Mouse (Mus musculus) layer of hippocampus, postnatal 10 days (tissue): ENCODE results near the gene Frem1. TPM values are rescaled to one million over a fixed set of nuclear protein-coding genes. Genes with fewer than 3 reads are reported as not detected.

Source experiments
- DNase-seq, 2 experiments: peaks; one replicate each; pipeline ENCODE4 v3.0.0; 2021; ENCODE audit warnings: low spot score in 2 of 2
- total RNA-seq, 2 experiments: library from RNA; stranded (reverse); gene quantifications; 2 replicates each; pipeline ENCODE4 v1.2.3; 2021

Gene Frem1
- total RNA-seq, 2 experiments from 2014 or later = 4.3 to 4.9 TPM

DNA sequence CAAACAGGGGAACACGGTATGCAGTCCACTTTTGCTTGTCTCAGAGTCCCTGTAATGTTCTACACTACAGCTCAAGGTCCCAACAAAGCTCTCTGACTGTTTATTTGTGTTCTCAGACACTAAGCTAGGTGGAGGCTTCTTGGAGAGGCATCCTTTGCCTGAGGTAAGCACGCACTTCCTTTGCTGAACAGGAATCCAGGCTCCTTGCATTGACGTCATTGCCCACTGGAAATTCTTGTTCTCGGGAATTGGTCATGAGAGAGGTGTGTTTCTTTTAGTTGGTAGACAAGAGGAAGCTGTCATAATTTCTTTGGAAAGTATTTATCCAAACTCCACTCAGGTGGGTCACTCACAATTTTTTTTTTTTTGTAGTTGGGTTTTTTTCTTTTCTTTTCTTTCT lies 176.6 kb downstream of the Frem1 start:
- DNase-seq = no peak

- DNase-seq = no peak
These were observed 177.3 kb downstream of the Frem1 start for GRCm38 (mm10) chr4:82874791-82875190.

DNA sequence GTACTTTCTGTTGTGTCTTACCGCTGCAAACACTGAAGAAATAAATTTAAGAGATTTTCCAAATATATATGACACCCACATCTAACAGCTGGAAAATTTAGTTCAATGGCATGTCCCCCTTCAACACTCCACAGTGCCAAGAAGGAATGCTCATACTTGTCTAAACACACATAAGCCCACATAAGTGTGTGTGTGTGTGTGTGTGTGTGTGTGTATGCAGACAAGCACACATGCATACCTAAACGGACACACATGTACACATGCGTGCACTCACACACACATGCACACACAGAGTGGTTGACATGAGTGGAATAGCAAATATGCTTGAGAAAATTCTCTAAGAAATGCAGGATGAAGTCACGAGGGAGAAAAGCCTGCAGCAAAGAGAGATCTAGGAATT lies 179.6 kb downstream of the Frem1 start:
- no peak for DNase-seq

DNA sequence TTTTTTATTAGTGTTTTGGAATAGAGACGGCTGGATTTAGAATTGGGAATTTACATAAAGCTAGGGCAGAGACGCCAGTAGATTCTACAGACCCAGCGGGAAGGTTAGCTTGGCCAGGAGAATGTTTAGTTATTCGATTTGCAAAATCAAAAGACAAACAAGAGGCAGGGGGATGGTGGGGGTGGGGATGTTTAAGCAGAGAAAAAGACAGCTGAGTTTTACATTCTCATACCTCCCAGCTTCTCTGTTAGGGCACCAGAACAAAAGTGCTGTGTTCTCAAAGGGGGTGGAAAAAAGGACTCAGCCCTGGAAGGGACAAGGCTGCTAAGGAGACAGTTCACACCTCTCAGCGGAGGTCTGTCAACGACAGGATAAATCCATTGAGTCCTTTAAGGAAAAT lies 180.0 kb downstream of the Frem1 start:
- DNase-seq = no peak

DNA sequence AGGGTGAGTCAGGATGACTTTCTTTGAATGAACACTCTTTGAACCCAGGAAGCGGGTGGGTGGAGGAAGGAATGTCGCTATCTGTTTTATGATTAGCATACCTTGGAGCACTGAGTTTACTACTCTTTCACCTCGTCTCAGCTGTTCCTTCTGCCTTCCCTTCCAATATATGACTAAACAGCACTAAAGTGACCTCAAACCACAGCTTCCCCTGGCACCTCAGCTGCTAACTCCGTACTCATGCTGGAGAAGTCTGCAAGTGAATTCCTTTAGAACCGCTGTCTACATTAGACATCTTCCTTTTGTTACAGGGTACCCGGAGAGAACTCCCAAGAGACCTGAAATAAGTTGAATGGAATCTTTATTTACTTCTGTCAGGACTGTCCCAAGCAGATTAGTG lies 181.2 kb downstream of the Frem1 start:
- no peak for DNase-seq

- no peak for DNase-seq
These were observed 184.3 kb downstream of the Frem1 start for GRCm38 (mm10) chr4:82867731-82868445.

DNA sequence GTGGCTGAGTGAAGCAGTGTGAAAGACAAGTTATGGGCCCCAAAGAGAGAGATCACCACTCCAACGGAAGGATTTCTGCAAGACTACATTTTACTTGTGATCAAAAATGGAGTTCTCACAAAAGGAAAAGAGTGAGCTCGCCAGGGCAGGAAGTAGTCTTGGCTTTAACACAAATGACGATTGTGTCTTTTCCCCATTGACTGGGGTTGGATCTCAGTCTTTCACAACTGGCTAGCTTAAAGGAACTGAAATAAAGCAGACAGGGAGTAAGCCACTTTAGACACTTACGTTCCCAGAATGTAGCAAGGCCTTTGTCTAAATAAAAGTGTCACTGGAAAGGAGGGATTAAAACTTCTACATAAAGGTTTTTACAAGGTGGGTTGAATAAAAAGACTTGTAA lies 185.0 kb downstream of the Frem1 start:
- no peak for DNase-seq

DNA sequence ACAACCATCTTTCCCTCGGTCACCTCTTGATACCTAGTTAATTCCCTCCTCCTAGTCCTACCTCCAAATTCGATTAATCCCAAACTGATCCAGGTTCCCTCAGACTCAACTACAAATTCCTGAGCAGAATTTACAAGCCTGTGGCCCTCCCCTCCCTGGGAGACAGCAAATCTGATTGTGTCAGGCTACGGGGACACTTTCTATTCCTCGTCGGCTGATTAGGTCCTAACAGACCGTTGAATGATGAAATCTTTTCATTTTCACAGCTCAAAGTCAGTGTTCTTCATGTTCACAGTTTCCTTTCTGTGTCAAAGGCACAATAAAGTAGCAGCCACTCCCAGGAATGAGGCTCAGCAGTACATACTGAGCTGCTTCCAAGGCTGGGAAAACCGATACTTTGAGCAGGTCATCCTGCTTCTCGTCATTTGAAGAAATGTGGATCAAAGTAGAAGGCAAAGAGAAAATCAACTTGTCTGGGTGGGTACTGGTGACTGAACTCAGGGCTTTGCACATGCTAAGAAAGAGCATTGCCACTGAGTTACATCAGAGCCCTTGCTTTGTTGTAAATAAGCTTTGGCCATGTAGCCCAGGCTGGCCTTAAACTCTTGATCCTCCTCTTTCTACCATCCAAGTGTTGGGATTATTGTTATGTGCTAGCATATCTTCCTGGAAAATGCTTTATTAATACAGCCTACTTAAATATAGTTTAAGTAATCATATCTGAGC lies 187.0 kb downstream of the Frem1 start:
- DNase-seq = no peak

DNA sequence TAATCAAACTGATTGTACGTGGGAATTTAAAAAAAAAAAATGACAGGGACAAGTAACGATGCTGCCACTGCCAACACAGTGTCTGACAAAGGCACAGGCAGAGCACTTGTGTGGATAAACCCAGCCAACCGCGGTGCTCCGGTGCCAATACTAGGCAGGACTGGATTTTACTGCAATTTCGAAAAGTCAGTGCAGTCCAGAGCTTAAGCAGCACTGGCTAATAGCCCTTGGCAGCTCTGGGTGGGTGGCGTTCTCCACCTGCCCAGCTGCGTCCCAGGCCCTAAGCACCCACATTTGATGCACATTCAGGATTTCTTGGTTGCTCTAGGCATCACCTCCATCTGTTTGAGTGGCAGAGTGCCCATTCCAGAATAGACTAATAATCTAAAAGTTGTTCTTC lies 188.8 kb downstream of the Frem1 start:
- peak; percentile 53 to 59 for DNase-seq

GRCm38 (mm10) chr4:82861451-82861850 lies 190.7 kb downstream of the Frem1 start:
- no peak for DNase-seq

- no peak for DNase-seq
These were observed 191.6 kb downstream of the Frem1 start for GRCm38 (mm10) chr4:82860566-82860965.

DNA sequence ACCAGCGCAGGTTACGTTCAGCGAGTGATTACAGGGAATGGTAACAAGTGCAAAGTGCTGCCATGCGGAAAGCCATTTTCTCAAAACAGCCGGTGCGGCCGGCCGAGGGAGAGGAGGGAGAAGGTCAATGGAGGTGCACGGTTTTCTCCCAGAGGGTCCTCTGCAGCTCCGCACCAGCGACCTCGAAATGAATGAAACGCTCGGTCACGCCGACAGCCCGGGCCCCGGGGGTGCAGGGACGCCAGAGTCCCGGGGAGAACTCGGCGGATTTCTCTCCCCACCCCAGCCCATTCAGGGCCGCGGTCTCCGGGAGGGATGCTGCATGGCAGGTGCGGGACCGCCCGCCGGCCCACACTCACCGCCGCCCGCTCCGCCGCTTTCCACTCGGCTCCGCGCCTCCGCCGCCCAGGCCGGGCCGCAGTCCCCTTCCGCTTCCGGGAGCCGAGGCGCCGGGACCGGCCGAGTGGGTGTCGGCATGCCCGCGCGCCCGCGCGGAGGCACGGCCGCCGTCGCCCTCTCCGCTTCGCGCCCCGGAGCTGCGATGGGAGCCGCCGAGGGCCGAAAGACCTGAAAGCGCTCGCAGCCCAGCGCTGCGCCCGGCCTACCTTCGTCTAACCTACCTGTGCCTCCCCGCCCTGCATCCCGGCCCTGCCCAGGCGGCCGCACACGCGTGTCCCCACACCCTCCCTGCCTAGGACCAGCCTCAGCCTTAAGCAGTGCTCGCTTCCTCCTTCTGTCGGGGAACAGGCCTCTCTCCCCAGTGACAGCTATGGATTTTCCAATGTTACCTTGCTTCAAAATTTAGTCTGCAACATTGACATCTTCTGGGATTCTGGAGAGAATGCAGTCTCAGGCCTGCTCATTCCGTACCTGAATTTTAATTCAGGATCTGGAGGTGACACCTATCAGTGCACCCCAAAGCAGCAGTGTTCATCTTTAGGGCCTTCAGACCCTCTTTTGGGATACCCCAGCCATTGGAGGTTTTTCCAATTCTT lies 192.7 kb downstream of the Frem1 start, which contains the start of gene Zdhhc21:
Gene Zdhhc21, minus strand, starts transcription at position 828 of the 995 bp plus-strand sequence.
- peak; percentile 81 to 84 for DNase-seq

- DNase-seq = no peak
These were observed 193.6 kb downstream of the Frem1 start for GRCm38 (mm10) chr4:82858431-82859010.

DNA sequence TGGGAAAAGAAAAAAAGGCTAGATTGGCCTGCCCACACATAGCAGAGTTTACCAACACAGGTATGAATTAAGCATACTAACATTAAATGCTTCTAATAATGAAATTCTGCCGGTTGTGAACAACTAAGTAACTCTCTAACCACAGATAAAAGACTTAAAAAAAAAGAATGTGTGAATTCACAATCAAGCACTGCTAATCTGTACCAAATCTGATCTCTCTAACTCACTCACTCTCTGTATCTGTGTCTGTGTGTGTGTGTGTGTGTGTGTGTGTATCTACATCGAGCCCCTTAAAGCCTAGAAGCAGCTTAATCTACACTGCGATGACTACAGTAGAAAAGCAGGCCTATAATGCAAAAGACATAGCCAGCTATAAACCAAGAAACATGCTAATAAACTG lies 195.2 kb downstream of the Frem1 start:
- DNase-seq = no peak

- no peak for DNase-seq
These were observed 198.3 kb downstream of the Frem1 start for GRCm38 (mm10) chr4:82853809-82854208.

DNA sequence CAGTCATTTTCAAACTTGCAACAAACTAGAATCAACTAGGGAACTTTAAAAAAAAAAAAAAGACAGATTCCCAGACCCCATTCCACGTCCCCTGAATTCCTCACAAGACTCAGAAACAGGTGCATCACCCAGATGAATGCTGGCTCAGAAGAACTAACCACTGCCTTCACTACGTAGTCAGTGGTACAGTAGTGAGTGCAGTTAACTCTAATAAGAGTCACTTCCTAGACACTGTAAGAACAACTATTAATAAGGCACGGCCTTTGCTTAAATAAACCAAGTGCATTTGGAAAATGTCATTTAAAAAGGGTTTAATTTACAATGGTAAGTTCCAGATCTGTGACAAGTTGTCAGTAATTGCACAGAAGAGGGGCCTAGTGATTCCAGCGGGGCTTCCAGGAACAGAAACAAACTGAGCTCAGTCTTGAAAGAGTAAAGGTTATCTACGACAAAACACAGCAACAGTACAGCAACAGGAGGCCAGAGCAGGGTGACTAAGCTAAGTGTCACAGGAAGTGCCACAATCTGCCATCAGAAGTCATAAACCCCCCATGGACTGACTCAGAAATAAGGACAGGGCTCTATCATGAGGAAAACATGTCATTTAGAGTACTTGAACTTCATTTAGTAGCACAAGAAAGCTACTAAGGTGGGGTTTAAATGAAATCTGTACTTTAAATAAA lies 203.4 kb downstream of the Frem1 start:
- DNase-seq = no peak
